Mouse (Mus musculus) neural tube, embryonic 13.5 days (tissue): ENCODE results near the gene Mcoln3. TPM values are rescaled to one million over a fixed set of nuclear protein-coding genes. Genes with fewer than 3 reads are reported as not detected.

Experiments
- ATAC-seq: fragments of 200-750 bp; cut with Nextera tagmentation; 2 replicates; pipeline ENCODE4 v1.8.0; 2017; ENCODE audit warnings: low read depth, mild to moderate bottlenecking, moderate TSS enrichment, moderate library complexity
- H3K27ac ChIP-seq: fragments of 300-500 bp; sonication (generic); replicated peaks from 2 replicates; pipeline ENCODE4 v1.5.1; 2015; ENCODE audit warnings: moderate library complexity, mild to moderate bottlenecking, inconsistent platforms
- H3K27me3 ChIP-seq: fragments of 300-500 bp; sonication (generic); 2 replicates; pipeline ENCODE4 v1.6.1; 2015; ENCODE audit warnings: mild to moderate bottlenecking, inconsistent platforms
- H3K36me3 ChIP-seq: fragments of 300-500 bp; sonication (generic); 2 replicates; pipeline ENCODE4 v1.6.1; 2015; ENCODE audit warnings: mild to moderate bottlenecking, inconsistent platforms
- H3K4me1 ChIP-seq: fragments of 300-500 bp; sonication (generic); replicated peaks from 2 replicates; pipeline ENCODE4 v1.6.1; 2015; ENCODE audit warnings: inconsistent platforms
- H3K4me2 ChIP-seq: fragments of 300-500 bp; sonication (generic); 2 replicates; pipeline ENCODE4 v1.6.1; 2015; ENCODE audit warnings: inconsistent platforms, mild to moderate bottlenecking, moderate library complexity
- H3K4me3 ChIP-seq: fragments of 300-500 bp; sonication (generic); 2 replicates; pipeline ENCODE4 v1.5.1; 2015; ENCODE audit warnings: mild to moderate bottlenecking, inconsistent platforms
- H3K9ac ChIP-seq: fragments of 300-500 bp; sonication (generic); 2 replicates; pipeline ENCODE4 v1.6.1; 2015; ENCODE audit warnings: moderate library complexity, mild to moderate bottlenecking, inconsistent platforms
- H3K9me3 ChIP-seq: fragments of 300-500 bp; sonication (generic); 2 replicates; pipeline ENCODE4 v1.6.1; 2016; ENCODE audit warnings: inconsistent platforms
- WGBS: fragments of 180-500 bp; shearing (Covaris S2); methylation state at CpG from one replicate; pipeline ENCODE4 v1.1.7; 2015; 5-methylcytosine and 5-hydroxymethylcytosine counted together
- polyA plus RNA-seq: library from polyadenylated mRNA; unstranded; fragments of >200 nt; fragmentation: Nextera tagmentation; extraction: Ambion mirVana; gene quantifications from 2 replicates; pipeline ENCODE4 v1.2.1, GENCODE M21; 2015

The Mcoln3 gene
- polyA plus RNA-seq, 1 experiment from 2014 or later, result 0.24 TPM

GRCm38 (mm10) chr3:146155628-146156576, 38.7 kb downstream of the Mcoln3 start:
- Histone ChIP-seq H3K27ac (no peak overlapping the region), H3K27me3 (peaks cover 21% of the 10 kb centered on the region), H3K9ac (no peak overlapping the region), H3K36me3 (no peaks in the 10 kb centered on the region), H3K9me3 (no peaks in the 10 kb centered on the region), H3K4me3 (no peak overlapping the region), H3K4me2 (no peak overlapping the region), H3K4me1 (peaks cover 9% of the 10 kb centered on the region)
- 86% methylated on average over 13 of the region's 13 CpGs for WGBS
- ATAC-seq, result no peak

- no peak for ATAC-seq
- no peak overlapping the region for H3K4me3 ChIP-seq
- H3K4me2 ChIP-seq, result no peak overlapping the region
- no peak overlapping the region for H3K9ac ChIP-seq
- H3K36me3 ChIP-seq, result no peaks in the 10 kb centered on the region
- peaks cover 12% of the 10 kb centered on the region for H3K27me3 ChIP-seq
- H3K27ac ChIP-seq, result no peak overlapping the region
- peaks cover 9% of the 10 kb centered on the region for H3K4me1 ChIP-seq
- 82% methylated on average over 2 of the region's 2 CpGs for WGBS
- H3K9me3 ChIP-seq, result no peaks in the 10 kb centered on the region
Observed at GRCm38 (mm10) chr3:146156811-146157210, 39.6 kb downstream of the Mcoln3 start.

GRCm38 (mm10) chr3:146158039-146158438, 40.8 kb downstream of the Mcoln3 start:
- H3K9ac ChIP-seq, result no peak overlapping the region
- WGBS, result 88% methylated on average over 4 of the region's 4 CpGs
- no peak overlapping the region for H3K4me2 ChIP-seq
- no peak overlapping the region for H3K4me3 ChIP-seq
- no peaks in the 10 kb centered on the region for H3K36me3 ChIP-seq
- peaks cover 9% of the 10 kb centered on the region for H3K4me1 ChIP-seq
- no peak overlapping the region for H3K27ac ChIP-seq
- H3K9me3 ChIP-seq, result no peaks in the 10 kb centered on the region
- no peak for ATAC-seq
- peaks cover 1% of the 10 kb centered on the region; the same call in 1 of the 2 replicates for H3K27me3 ChIP-seq

GRCm38 (mm10) chr3:146159360-146159759, 42.1 kb downstream of the Mcoln3 start:
- 90% methylated on average over 2 of the region's 2 CpGs for WGBS
- Histone ChIP-seq H3K4me3 (no peak overlapping the region), H3K36me3 (no peaks in the 10 kb centered on the region), H3K4me1 (no peaks in the 10 kb centered on the region), H3K4me2 (no peak overlapping the region), H3K9me3 (no peaks in the 10 kb centered on the region), H3K27me3 (no peaks in the 10 kb centered on the region), H3K27ac (no peak overlapping the region), H3K9ac (no peak overlapping the region)
- no peak for ATAC-seq

- Histone ChIP-seq H3K27me3 (no peaks in the 10 kb centered on the region), H3K9me3 (no peaks in the 10 kb centered on the region), H3K9ac (no peak overlapping the region), H3K36me3 (no peaks in the 10 kb centered on the region), H3K4me3 (no peak overlapping the region), H3K4me1 (no peaks in the 10 kb centered on the region), H3K4me2 (no peak overlapping the region), H3K27ac (no peak overlapping the region)
- no peak for ATAC-seq
- WGBS, result 80% methylated on average over 4 of the region's 4 CpGs
Observed at GRCm38 (mm10) chr3:146162197-146162596, 44.9 kb downstream of the Mcoln3 start.

GRCm38 (mm10) chr3:146169356-146169755, 52.1 kb downstream of the Mcoln3 start:
- H3K27ac ChIP-seq, result no peak overlapping the region
- H3K4me1 ChIP-seq, result no peaks in the 10 kb centered on the region
- no peak for ATAC-seq
- WGBS, result 91% methylated on average over 4 of the region's 4 CpGs
- H3K4me3 ChIP-seq, result no peak overlapping the region
- no peak overlapping the region for H3K4me2 ChIP-seq
- H3K9me3 ChIP-seq, result 0 out of 2 replicates have a peak, but pooled peaks cover 4% of the 10 kb centered on the region
- no peaks in the 10 kb centered on the region for H3K27me3 ChIP-seq
- no peaks in the 10 kb centered on the region for H3K36me3 ChIP-seq
- no peak overlapping the region for H3K9ac ChIP-seq

GRCm38 (mm10) chr3:146173030-146173429, 55.8 kb downstream of the Mcoln3 start:
- H3K27ac ChIP-seq, result no peak overlapping the region
- H3K4me2 ChIP-seq, result no peak overlapping the region
- no peaks in the 10 kb centered on the region for H3K27me3 ChIP-seq
- 0 out of 2 replicates have a peak, but pooled peaks cover 4% of the 10 kb centered on the region for H3K9me3 ChIP-seq
- no peak overlapping the region for H3K4me3 ChIP-seq
- H3K36me3 ChIP-seq, result no peaks in the 10 kb centered on the region
- H3K9ac ChIP-seq, result no peak overlapping the region
- WGBS, result 80% methylated on average over 5 of the region's 5 CpGs
- no peak for ATAC-seq
- peaks cover under 1% of the 10 kb centered on the region; the same call in 1 of the 2 replicates for H3K4me1 ChIP-seq

GRCm38 (mm10) chr3:146174215-146174614, 57.0 kb downstream of the Mcoln3 start:
- H3K4me1 ChIP-seq, result peaks cover 4% of the 10 kb centered on the region
- no peak for ATAC-seq
- H3K4me3 ChIP-seq, result no peak overlapping the region
- no peaks in the 10 kb centered on the region for H3K36me3 ChIP-seq
- no peak overlapping the region for H3K27ac ChIP-seq
- WGBS, result 93% methylated on average over 9 of the region's 9 CpGs
- 0 out of 2 replicates have a peak, but pooled peaks cover 4% of the 10 kb centered on the region for H3K9me3 ChIP-seq
- no peak overlapping the region for H3K9ac ChIP-seq
- no peaks in the 10 kb centered on the region for H3K27me3 ChIP-seq
- H3K4me2 ChIP-seq, result no peak overlapping the region

- 85% methylated on average over 7 of the region's 7 CpGs for WGBS
- H3K9ac ChIP-seq, result no peak overlapping the region
- no peak overlapping the region for H3K4me3 ChIP-seq
- ATAC-seq, result no peak
- H3K4me1 ChIP-seq, result peaks cover 4% of the 10 kb centered on the region
- H3K4me2 ChIP-seq, result peak overlapping the region; percentile 60
- no peaks in the 10 kb centered on the region for H3K36me3 ChIP-seq
- no peak overlapping the region for H3K27ac ChIP-seq
- H3K9me3 ChIP-seq, result no peaks in the 10 kb centered on the region
- H3K27me3 ChIP-seq, result peaks cover 4% of the 10 kb centered on the region
Observed at GRCm38 (mm10) chr3:146177295-146177694, 60.0 kb downstream of the Mcoln3 start.

GRCm38 (mm10) chr3:146177748-146178582, 60.7 kb downstream of the Mcoln3 start:
- Histone ChIP-seq H3K9ac (peak overlapping the region; percentile 60), H3K9me3 (no peaks in the 10 kb centered on the region), H3K4me3 (peak overlapping the region; percentile 31), H3K4me1 (peaks cover 4% of the 10 kb centered on the region), H3K36me3 (no peaks in the 10 kb centered on the region), H3K4me2 (peak overlapping the region; percentile 60), H3K27me3 (peaks cover 9% of the 10 kb centered on the region), H3K27ac (0 out of 2 replicates have a peak overlapping the region, but pooled peaks have one; percentile 52)
- ATAC-seq, result peak; percentile 88
- 6% methylated on average over 16 of the region's 16 CpGs for WGBS

GRCm38 (mm10) chr3:146180341-146180740, 63.1 kb downstream of the Mcoln3 start:
- H3K9me3 ChIP-seq, result no peaks in the 10 kb centered on the region
- no peak overlapping the region for H3K27ac ChIP-seq
- H3K4me1 ChIP-seq, result peaks cover 8% of the 10 kb centered on the region
- no peak overlapping the region for H3K9ac ChIP-seq
- 46% methylated on average over 2 of the region's 2 CpGs for WGBS
- H3K36me3 ChIP-seq, result no peaks in the 10 kb centered on the region
- ATAC-seq, result no peak
- H3K4me3 ChIP-seq, result no peak overlapping the region
- peaks cover 27% of the 10 kb centered on the region for H3K27me3 ChIP-seq
- H3K4me2 ChIP-seq, result no peak overlapping the region

GRCm38 (mm10) chr3:146180986-146181385, 63.7 kb downstream of the Mcoln3 start:
- Histone ChIP-seq H3K9ac (no peak overlapping the region), H3K9me3 (no peaks in the 10 kb centered on the region), H3K27ac (no peak overlapping the region), H3K4me1 (peaks cover 12% of the 10 kb centered on the region), H3K4me2 (no peak overlapping the region), H3K4me3 (no peak overlapping the region), H3K36me3 (no peaks in the 10 kb centered on the region), H3K27me3 (peaks cover 31% of the 10 kb centered on the region)
- 43% methylated on average over 3 of the region's 3 CpGs for WGBS
- no peak for ATAC-seq
